Comparison of ENCODE assay signal across 15 mouse cellular contexts in genomic region chr1:150009968-150010628, GRCm38 (mm10). TPM values are rescaled to one million over a fixed set of nuclear protein-coding genes. Genes with fewer than 3 reads are reported as not detected.
A peak's percentile ranks its signal among the peaks of the same experiment; 100 is the strongest.
DNase-seq lines count a peak whose midpoint lies in the region; ATAC-seq lines count a peak whose summit lies in the region.
"Had no signal": no experiment of that assay in that cellular context is flagged by ENCODE, and none has a peak within 500 bp of the region (broad histone marks: within the 10 kb centered on the region; RNA-seq: fewer than 3 reads in every experiment).

No protein-coding gene starts in this region.

- no peaks in the 10 kb centered on the region for H3K36me3 ChIP-seq in forebrain, embryonic 11.5 days (ENCODE audit: control insufficient read depth, insufficient read depth, low read length)
- H3K36me3 ChIP-seq in forebrain, embryonic 10.5 days (replicated peaks), result no peaks in the 10 kb centered on the region
- no peaks in the 10 kb centered on the region for H3K36me3 ChIP-seq in forebrain, embryonic 16.5 days (ENCODE audit: control insufficient read depth, insufficient read depth)
- H3K36me3 ChIP-seq in limb, embryonic 13.5 days, result no peaks in the 10 kb centered on the region
- H3K36me3 ChIP-seq: G1E had no signal

- WGBS in forebrain, embryonic 11.5 days, result 66% methylated on average over 18 of the region's 18 CpGs
- WGBS in forebrain, embryonic 10.5 days, result 73% methylated on average over 18 of the region's 18 CpGs
- WGBS in forebrain, embryonic 16.5 days, result 67% methylated on average over 18 of the region's 18 CpGs
- 82% methylated on average over 18 of the region's 18 CpGs for WGBS in limb, embryonic 13.5 days

- H3K4me3 ChIP-seq in forebrain, embryonic 11.5 days (ENCODE audit: low read depth, low read length), result no peak overlapping the region
- no peak overlapping the region for H3K4me3 ChIP-seq in forebrain, embryonic 10.5 days
- no peak overlapping the region for H3K4me3 ChIP-seq in forebrain, embryonic 16.5 days (replicated peaks; ENCODE audit: low read length)
- H3K4me3 ChIP-seq in limb, embryonic 13.5 days, result no peak overlapping the region
- H3K4me3 ChIP-seq: erythroblast, embryonic 14.5 days had no signal

- no peak overlapping the region for H3K27ac ChIP-seq in forebrain, embryonic 11.5 days (ENCODE audit: low read depth, low read length)
- H3K27ac ChIP-seq in forebrain, embryonic 10.5 days, result no peak overlapping the region
- H3K27ac ChIP-seq in forebrain, embryonic 16.5 days (ENCODE audit: low read length), result no peak overlapping the region
- H3K27ac ChIP-seq in limb, embryonic 13.5 days, result no peak overlapping the region
- H3K27ac ChIP-seq: liver, embryonic 14.5 days had no signal

- no peak overlapping the region for H3K9ac ChIP-seq in forebrain, embryonic 11.5 days (ENCODE audit: low read length)
- H3K9ac ChIP-seq in forebrain, embryonic 16.5 days (replicated peaks; ENCODE audit: low read depth, low read length), result no peak overlapping the region
- no peak overlapping the region for H3K9ac ChIP-seq in limb, embryonic 13.5 days
- H3K9ac ChIP-seq: liver, embryonic 14.5 days had no signal

- DNase-seq in forebrain, embryonic 11.5 days (ENCODE audit: low spot score), result no peak
- DNase-seq in forebrain, embryonic 10.5 days (ENCODE audit: extremely low spot score, low spot score), result no peak
- DNase-seq in ES-CJ7 (ENCODE audit: low read depth, low spot score), result peak; percentile 25
- DNase-seq in left cerebral cortex, postnatal 25 days (ENCODE audit: low spot score in 2 of 2), result no peak
- no peak for DNase-seq in ovary, postnatal 36 days (ENCODE audit: low spot score)
- DNase-seq: cerebellum, adult 11 months; heart, postnatal 4 days; kidney, adult 9 months; lung, postnatal 14 days had no signal

- intact Hi-C loops in left cerebral cortex, postnatal 25 days (cut with DNase I), result no loop called here

- H3K4me2 ChIP-seq in forebrain, embryonic 11.5 days (ENCODE audit: low read depth, low read length, severe bottlenecking), result no peak overlapping the region
- no peak overlapping the region for H3K4me2 ChIP-seq in forebrain, embryonic 16.5 days (ENCODE audit: low read length)
- no peak overlapping the region for H3K4me2 ChIP-seq in limb, embryonic 13.5 days (replicated peaks)

- ATAC-seq in forebrain, embryonic 11.5 days (replicated peaks; ENCODE audit: low FRiP score), result peak; percentile 72
- peak; percentile 57 for ATAC-seq in forebrain, embryonic 16.5 days
- ATAC-seq in limb, embryonic 13.5 days (ENCODE audit: low FRiP score, low read depth), result 0 out of 2 replicates have a peak, but pooled peaks have one; percentile 40
- no peak for ATAC-seq in megakaryocyte-erythroid progenitor cell, adult 5-6 weeks (replicated peaks; ENCODE audit: low FRiP score, low TSS enrichment, poor library complexity, severe bottlenecking)

- H3K27me3 ChIP-seq in forebrain, embryonic 11.5 days (ENCODE audit: control insufficient read depth, insufficient read depth, low read length), result no peaks in the 10 kb centered on the region
- H3K27me3 ChIP-seq in forebrain, embryonic 10.5 days (ENCODE audit: poor library complexity, severe bottlenecking), result no peaks in the 10 kb centered on the region
- H3K27me3 ChIP-seq in forebrain, embryonic 16.5 days (replicated peaks; ENCODE audit: control insufficient read depth, insufficient read depth, low read length), result no peaks in the 10 kb centered on the region
- no peaks in the 10 kb centered on the region for H3K27me3 ChIP-seq in limb, embryonic 13.5 days

- H3K4me1 ChIP-seq in forebrain, embryonic 11.5 days (replicated peaks; ENCODE audit: control insufficient read depth, insufficient read depth, low read length), result no peaks in the 10 kb centered on the region
- H3K4me1 ChIP-seq in forebrain, embryonic 10.5 days, result no peaks in the 10 kb centered on the region
- no peaks in the 10 kb centered on the region for H3K4me1 ChIP-seq in forebrain, embryonic 16.5 days (replicated peaks; ENCODE audit: control insufficient read depth, insufficient read depth, low read length)
- H3K4me1 ChIP-seq in limb, embryonic 13.5 days, result no peaks in the 10 kb centered on the region

- no peaks in the 10 kb centered on the region for H3K9me3 ChIP-seq in forebrain, embryonic 11.5 days (ENCODE audit: control insufficient read depth, low read length)
- no peaks in the 10 kb centered on the region for H3K9me3 ChIP-seq in forebrain, embryonic 10.5 days
- H3K9me3 ChIP-seq in forebrain, embryonic 16.5 days (ENCODE audit: control insufficient read depth, low read length), result no peaks in the 10 kb centered on the region
- H3K9me3 ChIP-seq in limb, embryonic 13.5 days, result no peaks in the 10 kb centered on the region

RNA-seq across cellular contexts. Expression of gene Pla2g4a, which starts 49.0 kb away (rescaled TPM):
- polyA plus RNA-seq in forebrain, embryonic 11.5 days (2014; fragmentation: Nextera tagmentation; extraction: Ambion mirVana), result 3.4 and 4.6 TPM in 2 replicates
- 4.5 and 5.0 TPM in 2 replicates for polyA plus RNA-seq in forebrain, embryonic 10.5 days (2016; fragmentation: Nextera tagmentation; extraction: Ambion mirVana)
- polyA plus RNA-seq in forebrain, embryonic 16.5 days (2015; fragmentation: Nextera tagmentation; extraction: Ambion mirVana), result 1.2 TPM in 2 replicates
- polyA plus RNA-seq in limb, embryonic 13.5 days (2015; fragmentation: Nextera tagmentation; extraction: Ambion mirVana), result 17.7 and 18.2 TPM in 2 replicates
- 1 to 10 TPM; 2.5 to 3.5 TPM for total RNA-seq in left cerebral cortex, postnatal 25 days (2021)
- 14.5 and 16.9 TPM in 2 replicates for total RNA-seq in megakaryocyte-erythroid progenitor cell, adult 5-6 weeks (2014; fragmentation: Nextera tagmentation)
- total RNA-seq in megakaryocyte-erythroid progenitor cell, adult 5-6 weeks (2017), result 80.7 and 82.2 TPM in 2 replicates
- polyA plus RNA-seq: erythroblast, embryonic 14.5 days; G1E had no signal
